Mouse (Mus musculus) hematopoietic stem cell, adult 5-6 weeks (primary cell): ENCODE data around the gene Mcrs1. TPM values are rescaled to one million over a fixed set of nuclear protein-coding genes. Genes with fewer than 3 reads are reported as not detected.
"Not testable (repeated sequence)": the region's sequence is repeated elsewhere in the genome, so short reads cannot be mapped to it uniquely, and the experiment has no call there.

ENCODE experiments used
- ATAC-seq, 2 experiments: fragments of 125-278 bp in 1 of 2; replicated peaks in 1 of 2; 2 replicates each; pipeline ENCODE4 v1.8.0; 2016 to 2017; ENCODE audit warnings: inconsistent platforms in 2 of 2, mild to moderate bottlenecking in 2 of 2, moderate number of reproducible peaks in 2 of 2, low read depth in 1 of 2, moderate TSS enrichment in 1 of 2; ENCODE audit not compliant: low FRiP score in 2 of 2, poor library complexity in 2 of 2, severe bottlenecking in 2 of 2, insufficient read depth in 1 of 2, low TSS enrichment in 1 of 2
- total RNA-seq: library from RNA; stranded (forward); fragments of 172-1452, 232-1000 nt; gene quantifications from 2 replicates; pipeline ENCODE4 v1.2.3, GENCODE M21; 2017

The Mcrs1 gene
- total RNA-seq, 1 experiment from 2014 or later: 46.5 TPM

- no peak for ATAC-seq
Observed at GRCm38 (mm10) chr15:99254477-99255005, 2.8 kb upstream of the Mcrs1 start.

DNA sequence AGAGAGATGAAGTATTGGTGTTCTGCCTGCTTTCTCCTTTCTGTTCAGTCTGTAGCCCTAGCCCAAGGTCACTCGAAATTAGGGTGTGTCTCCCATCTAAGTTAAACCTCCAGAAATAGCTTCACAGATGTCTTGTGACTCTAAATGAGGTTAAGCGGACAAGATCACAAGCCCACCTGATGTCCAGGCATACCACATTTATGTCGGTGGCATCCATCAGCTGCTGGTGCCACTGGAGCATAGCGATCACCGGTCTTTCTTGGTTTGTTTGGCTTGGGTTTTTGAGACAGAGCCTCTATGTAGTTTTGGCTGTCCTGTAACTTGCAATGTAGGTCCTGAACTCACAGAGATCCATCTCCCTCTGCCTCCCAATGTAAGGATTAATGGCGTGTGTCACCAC lies 2.0 kb upstream of the Mcrs1 start:
- no peak for ATAC-seq

DNA sequence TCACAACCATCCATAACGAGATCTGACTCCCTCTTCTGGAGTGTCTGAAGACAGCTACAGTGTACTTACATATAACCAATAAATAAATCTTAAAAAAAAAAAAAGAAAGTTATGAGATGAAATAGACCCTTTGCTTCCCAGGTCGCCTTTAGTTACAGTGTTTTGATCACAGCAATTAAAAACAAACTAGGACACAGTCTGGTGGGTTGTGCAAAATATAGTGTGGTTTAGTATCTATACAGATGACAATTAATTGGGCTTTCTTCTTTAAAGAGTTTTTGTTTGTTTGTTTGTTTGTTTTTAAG lies 1.4 kb upstream of the Mcrs1 start:
- not testable (repeated sequence) for ATAC-seq

- ATAC-seq: 0 out of 4 replicates have a peak, but pooled peaks of 1 of the 2 experiments have one; percentile 10
Observed at GRCm38 (mm10) chr15:99252381-99253174, 817 bp upstream of the Mcrs1 start.

GRCm38 (mm10) chr15:99251111-99251510 lies 650 bp downstream of the Mcrs1 start:
- ATAC-seq: not testable (repeated sequence)

DNA sequence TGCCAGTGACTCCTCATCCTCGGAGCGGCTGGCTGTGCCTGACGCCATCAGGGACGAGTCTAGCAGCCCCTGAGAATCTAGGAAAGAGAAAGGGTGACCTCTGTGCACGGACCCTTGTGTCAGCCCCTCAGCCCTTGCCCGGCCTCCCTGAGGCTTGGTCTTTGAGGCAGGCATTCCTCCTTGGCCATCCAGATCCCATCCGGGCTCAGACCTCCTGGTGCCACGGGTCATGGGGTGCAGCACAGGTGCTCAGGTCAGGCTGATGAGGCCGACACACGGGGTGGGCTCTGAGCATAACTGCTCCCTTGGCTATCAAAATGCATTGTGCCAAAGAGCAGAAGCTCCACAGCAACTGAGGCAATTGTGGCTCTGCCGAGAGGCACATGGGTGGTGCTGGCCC lies 1.8 kb downstream of the Mcrs1 start:
- no peak for ATAC-seq

DNA sequence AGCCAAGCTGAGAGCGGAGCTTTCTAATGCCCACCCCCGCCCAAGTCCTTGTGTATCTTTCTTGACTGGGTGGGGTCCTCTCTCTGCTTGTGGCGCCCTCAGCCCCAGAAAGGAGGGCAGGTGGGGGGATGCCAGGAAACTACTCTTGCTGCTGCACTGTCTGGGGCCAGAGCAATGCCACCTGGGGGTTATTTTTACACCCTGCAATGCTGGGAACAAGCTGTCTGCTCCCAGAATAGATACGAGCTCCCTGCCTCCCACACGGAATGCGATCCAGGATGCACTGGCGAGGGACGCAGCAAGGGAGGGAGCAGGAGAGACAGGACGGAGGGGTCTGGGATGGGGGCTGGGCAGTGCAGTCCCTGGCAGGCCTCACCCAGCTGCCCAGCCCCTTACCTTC lies 2.8 kb downstream of the Mcrs1 start:
- no peak for ATAC-seq

- not testable (repeated sequence) for ATAC-seq
Observed at GRCm38 (mm10) chr15:99246736-99247135, 5.0 kb downstream of the Mcrs1 start.

DNA sequence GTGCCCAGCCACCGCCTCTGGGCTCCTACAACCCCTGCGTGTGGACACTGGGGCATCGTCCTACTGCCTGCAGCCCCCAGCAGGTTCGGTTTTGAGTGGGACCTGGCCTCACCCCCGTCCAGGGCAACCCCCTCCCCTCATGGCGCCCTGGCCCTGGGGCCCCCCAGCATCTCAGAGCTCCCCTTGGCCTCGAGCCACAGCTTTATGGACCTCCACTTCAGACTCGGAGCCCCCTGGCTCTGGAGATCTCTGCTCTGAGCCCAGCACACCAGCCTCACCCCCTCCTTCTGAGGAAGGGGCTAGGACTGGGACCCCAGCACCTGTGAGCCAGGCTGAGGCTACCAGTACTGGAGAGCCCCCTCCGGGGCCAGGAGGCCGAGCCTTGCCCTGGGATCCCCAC lies 9.7 kb downstream of the Mcrs1 start:
- ATAC-seq: no peak

GRCm38 (mm10) chr15:99241249-99241648 lies 10.5 kb downstream of the Mcrs1 start:
- ATAC-seq: no peak

DNA sequence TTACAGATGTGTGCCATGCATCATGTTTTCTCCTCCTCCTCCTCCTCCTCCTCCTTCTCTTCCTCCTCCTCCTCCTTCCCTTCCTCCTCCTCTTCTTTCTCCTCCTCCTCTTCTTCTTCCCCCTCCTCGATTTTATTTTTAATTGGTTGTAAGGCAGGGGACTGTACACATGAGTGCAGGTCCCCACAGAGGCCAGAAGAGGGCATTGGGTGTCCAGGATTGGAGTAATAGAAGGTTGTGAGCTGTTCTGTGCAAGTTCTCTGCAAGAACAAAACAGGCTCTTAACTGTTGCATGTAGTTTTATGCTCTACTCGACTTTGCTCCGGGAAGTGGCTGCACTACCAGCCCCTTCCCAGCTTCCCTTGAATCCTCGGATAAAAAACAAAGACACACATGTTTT lies 11.6 kb downstream of the Mcrs1 start:
- no peak for ATAC-seq

- ATAC-seq: no peak
Observed at GRCm38 (mm10) chr15:99238006-99238405, 13.8 kb downstream of the Mcrs1 start.

DNA sequence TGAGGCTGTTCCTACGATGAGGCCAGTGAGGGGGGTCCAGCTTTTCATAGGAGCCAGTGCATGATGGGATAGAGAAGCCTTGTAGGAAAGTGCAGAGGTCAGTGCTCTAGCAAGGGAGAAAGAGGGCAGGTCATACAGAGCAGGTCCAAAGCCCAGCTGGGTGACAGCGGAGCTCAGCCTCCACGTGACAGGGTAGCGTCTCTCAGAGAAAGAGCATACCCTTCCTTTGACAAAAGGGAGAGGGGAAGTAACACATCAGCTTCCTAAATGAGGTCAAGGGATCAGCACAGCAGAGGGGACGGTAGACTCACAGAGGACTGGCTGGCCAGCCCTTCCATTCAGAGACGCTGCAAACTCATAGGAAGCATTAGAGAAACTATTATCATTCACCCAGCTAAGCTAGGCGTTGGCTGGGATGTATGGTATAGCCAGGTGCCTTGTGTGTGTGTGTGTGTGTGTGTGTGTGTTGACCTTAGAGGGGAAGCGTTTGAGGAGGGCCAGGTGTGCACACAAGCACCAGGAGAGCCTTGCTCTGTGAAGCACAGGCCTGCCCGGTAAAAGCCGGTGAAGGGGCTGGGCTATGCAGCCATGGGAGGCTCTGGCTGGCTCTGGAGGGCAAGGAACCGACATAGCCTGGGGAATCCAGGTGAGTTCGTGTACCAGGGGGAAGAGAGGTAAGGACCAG lies 17.3 kb downstream of the Mcrs1 start:
- no peak for ATAC-seq

- ATAC-seq: no peak
Observed at GRCm38 (mm10) chr15:99233719-99234118, 18.0 kb downstream of the Mcrs1 start.

- no peak for ATAC-seq
Observed at GRCm38 (mm10) chr15:99231998-99232397, 19.8 kb downstream of the Mcrs1 start.

DNA sequence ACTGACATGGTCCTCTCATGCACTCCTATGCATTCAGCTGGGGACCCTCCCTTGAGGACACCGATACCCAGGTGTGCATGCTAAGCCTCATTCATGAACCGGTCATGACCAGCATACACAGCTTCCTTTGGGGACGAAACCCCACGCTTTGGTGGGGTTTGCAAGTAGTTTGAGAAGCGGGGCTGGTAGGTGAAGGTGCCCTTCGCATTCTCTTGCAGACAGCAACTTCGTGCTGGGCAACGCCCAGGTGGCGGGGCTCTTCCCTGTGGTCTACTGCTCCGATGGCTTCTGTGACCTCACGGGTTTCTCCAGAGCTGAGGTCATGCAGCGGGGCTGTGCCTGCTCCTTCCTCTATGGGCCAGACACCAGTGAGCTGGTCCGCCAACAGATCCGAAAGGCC lies 25.7 kb downstream of the Mcrs1 start:
- no peak for ATAC-seq

- no peak for ATAC-seq
Observed at GRCm38 (mm10) chr15:99225081-99225810, 26.5 kb downstream of the Mcrs1 start.
